Mouse (Mus musculus): ENCODE results near the gene Mpzl2.

GRCm38 (mm10) chr9:45085741-45086690, 46.4 kb downstream of the Mpzl2 start:
- TF ChIP-seq CTCF (IDR thresholded peaks at IDR 0.05; ENCODE audit: extremely low read depth, insufficient read depth, low read length) (no peak), POLR2A (IDR thresholded peaks at IDR 0.05; ENCODE audit: extremely low read depth, insufficient read depth, low read length) (no peak)
